Mouse (Mus musculus) testis, adult 2 months (tissue): ENCODE measurements around the gene Cyb5rl. TPM values are rescaled to one million over a fixed set of nuclear protein-coding genes. Genes with fewer than 3 reads are reported as not detected.
"Not testable (repeated sequence)": the region's sequence is repeated elsewhere in the genome, so short reads cannot be mapped to it uniquely, and the experiment has no call there.

ENCODE experiments used
- H3K27ac ChIP-seq: fragments of 200-500 bp; 2 replicates; pipeline ENCODE4 v1.5.1; 2012; ENCODE audit warnings: low read depth, low read length; ENCODE audit not compliant: control insufficient read depth, insufficient read depth
- H3K27me3 ChIP-seq: fragments of 200-500 bp; 2 replicates; pipeline ENCODE4 v1.6.1; 2012; ENCODE audit warnings: mild to moderate bottlenecking, low read length, moderate library complexity; ENCODE audit not compliant: control insufficient read depth, insufficient read depth
- H3K36me3 ChIP-seq: fragments of 200-500 bp; 2 replicates; pipeline ENCODE4 v1.6.1; 2012; ENCODE audit warnings: mild to moderate bottlenecking, low read length; ENCODE audit not compliant: control insufficient read depth, insufficient read depth
- H3K4me1 ChIP-seq: fragments of 200-500 bp; 2 replicates; pipeline ENCODE4 v1.6.1; 2012; ENCODE audit warnings: low read length; ENCODE audit not compliant: control insufficient read depth, insufficient read depth
- H3K4me3 ChIP-seq: fragments of 200-500 bp; 2 replicates; pipeline ENCODE4 v1.5.1; 2012; ENCODE audit warnings: low read depth, mild to moderate bottlenecking, low read length, moderate library complexity, mixed read lengths; ENCODE audit not compliant: control insufficient read depth
- CTCF ChIP-seq: fragments of 200-500 bp; IDR thresholded peaks from 2 replicates; pipeline ENCODE4 v1.5.1; 2012; ENCODE audit warnings: low read depth, mild to moderate bottlenecking, inconsistent platforms, low read length, moderate library complexity; ENCODE audit not compliant: control insufficient read depth, insufficient read depth, insufficient replicate concordance
- POLR2A ChIP-seq: fragments of 200-500 bp; IDR thresholded peaks from 2 replicates; pipeline ENCODE4 v1.6.1; 2012; ENCODE audit warnings: low read depth, mild to moderate bottlenecking, inconsistent platforms, low read length, moderate library complexity; ENCODE audit not compliant: control insufficient read depth
- polyA plus RNA-seq: library from polyadenylated mRNA; depleted of rRNA; stranded (reverse); fragments of >200 nt; gene quantifications from 2 replicates; pipeline ENCODE4 v1.2.3, GENCODE M21; 2012

Cyb5rl gene
- polyA plus RNA-seq, 1 experiment, result 5.7 TPM

- Histone ChIP-seq H3K4me1 (peaks cover 7% of the 10 kb centered on the region), H3K27ac (no peak overlapping the region), H3K4me3 (no peak overlapping the region), H3K36me3 (no peaks in the 10 kb centered on the region), H3K27me3 (no peaks in the 10 kb centered on the region)
- TF ChIP-seq POLR2A, result no peak
- TF ChIP-seq CTCF, result no peak
These were observed 31.1 kb downstream of the Cyb5rl start for GRCm38 (mm10) chr4:107097871-107098270.

DNA sequence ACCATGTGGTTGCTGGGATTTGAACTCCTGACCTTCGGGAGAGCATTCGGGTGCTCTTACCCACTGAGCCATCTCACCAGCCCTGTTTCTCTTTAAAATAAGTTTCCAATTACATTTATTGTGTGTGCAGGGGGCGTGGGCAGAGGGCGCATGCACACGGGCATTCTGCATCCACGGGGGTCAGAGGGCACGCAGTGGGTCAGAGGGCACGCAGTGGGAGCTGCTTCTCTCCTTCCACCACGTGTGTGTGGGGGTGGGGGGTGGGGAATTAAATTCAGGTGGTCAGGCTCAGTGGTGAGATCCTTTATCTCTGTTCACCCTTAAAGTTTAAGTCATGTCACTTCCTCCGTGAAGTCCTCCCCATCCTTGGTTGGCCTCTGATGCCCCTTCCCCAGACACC lies 31.6 kb downstream of the Cyb5rl start:
- Histone ChIP-seq H3K4me1 (peaks cover 7% of the 10 kb centered on the region), H3K27ac (no peak overlapping the region)

GRCm38 (mm10) chr4:107098791-107099525 lies 32.2 kb downstream of the Cyb5rl start:
- Histone ChIP-seq H3K27ac (no peak overlapping the region), H3K36me3 (no peaks in the 10 kb centered on the region), H3K27me3 (no peaks in the 10 kb centered on the region), H3K4me3 (no peak overlapping the region), H3K4me1 (peaks cover 7% of the 10 kb centered on the region)
- TF ChIP-seq POLR2A, result no peak
- no peak for TF ChIP-seq CTCF

More for the DNA sequence above, 31.6 kb downstream of the Cyb5rl start:
- no peaks in the 10 kb centered on the region for H3K36me3 ChIP-seq
- H3K4me3 ChIP-seq, result no peak overlapping the region
- H3K27me3 ChIP-seq, result no peaks in the 10 kb centered on the region
- TF ChIP-seq CTCF (no peak), POLR2A (no peak)

- no peak for TF ChIP-seq POLR2A
- no peak for TF ChIP-seq CTCF
- Histone ChIP-seq H3K27ac (no peak overlapping the region), H3K36me3 (no peaks in the 10 kb centered on the region), H3K4me3 (no peak overlapping the region), H3K4me1 (peaks cover 7% of the 10 kb centered on the region), H3K27me3 (no peaks in the 10 kb centered on the region)
These were observed 35.4 kb downstream of the Cyb5rl start for GRCm38 (mm10) chr4:107102220-107102619.

GRCm38 (mm10) chr4:107106777-107107176 lies 40.0 kb downstream of the Cyb5rl start:
- H3K27me3 ChIP-seq, result no peaks in the 10 kb centered on the region
- no peaks in the 10 kb centered on the region for H3K4me1 ChIP-seq
- no peaks in the 10 kb centered on the region for H3K36me3 ChIP-seq
- H3K27ac ChIP-seq, result no peak overlapping the region
- no peak overlapping the region for H3K4me3 ChIP-seq
- TF ChIP-seq CTCF, result no peak
- no peak for TF ChIP-seq POLR2A

GRCm38 (mm10) chr4:107108291-107108731 lies 41.5 kb downstream of the Cyb5rl start:
- H3K27ac ChIP-seq, result no peak overlapping the region
- H3K4me1 ChIP-seq, result no peaks in the 10 kb centered on the region
- H3K36me3 ChIP-seq, result no peaks in the 10 kb centered on the region
- no peaks in the 10 kb centered on the region for H3K27me3 ChIP-seq
- no peak overlapping the region for H3K4me3 ChIP-seq
- TF ChIP-seq CTCF, result no peak
- no peak for TF ChIP-seq POLR2A

- H3K4me1 ChIP-seq, H3K36me3 ChIP-seq, H3K27me3 ChIP-seq, H3K27ac ChIP-seq, H3K4me3 ChIP-seq: not testable (repeated sequence)
These were observed 42.4 kb downstream of the Cyb5rl start for GRCm38 (mm10) chr4:107109181-107109580.
